Mouse (Mus musculus): ENCODE measurements at regions not wholly inside any gene's neighbourhood (a gene's known extent, or its start where the extent isn't known, plus 50 kb on each side); places are given as distances from the start of the nearest gene placed in this dataset.
"Not testable (repeated sequence)": the region's sequence is repeated elsewhere in the genome, so short reads cannot be mapped to it uniquely, and the experiment has no call there.

GRCm38 (mm10) chr7:39596403-39596802 is 78.8 kb downstream of the Zfp619 start:
- Histone ChIP-seq H3K9me3 (no peaks in the 10 kb centered on the region), H3K27me3 (replicated peaks) (no peaks in the 10 kb centered on the region), H3K4me1 (no peaks in the 10 kb centered on the region), H3K4me2 (no peak overlapping the region), H3K27ac (replicated peaks) (no peak overlapping the region), H3K36me3 (no peaks in the 10 kb centered on the region), H3K9ac (no peak overlapping the region), H3K4me3 (no peak overlapping the region)
- ATAC-seq (ENCODE audit: extremely low read depth, insufficient number of reproducible peaks, low FRiP score, low TSS enrichment) = no peak

GRCm38 (mm10) chr7:39613767-39614166 is 96.2 kb downstream of the Zfp619 start:
- Histone ChIP-seq H3K4me1 (no peaks in the 10 kb centered on the region), H3K27me3 (replicated peaks) (no peaks in the 10 kb centered on the region), H3K4me2 (no peak overlapping the region), H3K9ac (no peak overlapping the region), H3K4me3 (no peak overlapping the region), H3K27ac (replicated peaks) (no peak overlapping the region), H3K36me3 (no peaks in the 10 kb centered on the region), H3K9me3 (no peaks in the 10 kb centered on the region)
- ATAC-seq (ENCODE audit: extremely low read depth, insufficient number of reproducible peaks, low FRiP score, low TSS enrichment) = no peak
- 66% methylated on average over 4 of the region's 4 CpGs for WGBS

GRCm38 (mm10) chr7:39615092-39615491 is 97.5 kb downstream of the Zfp619 start:
- Histone ChIP-seq H3K27me3 (replicated peaks) (no peaks in the 10 kb centered on the region), H3K36me3 (no peaks in the 10 kb centered on the region), H3K4me3 (no peak overlapping the region), H3K4me1 (no peaks in the 10 kb centered on the region), H3K4me2 (no peak overlapping the region), H3K9me3 (no peaks in the 10 kb centered on the region), H3K9ac (no peak overlapping the region), H3K27ac (replicated peaks) (no peak overlapping the region)
- 69% methylated on average over 2 of the region's 2 CpGs for WGBS
- ATAC-seq (ENCODE audit: extremely low read depth, insufficient number of reproducible peaks, low FRiP score, low TSS enrichment) = no peak

- no peak overlapping the region for H3K27ac ChIP-seq (replicated peaks)
- WGBS = 71% methylated on average over 2 of the region's 2 CpGs
- H3K36me3 ChIP-seq = no peaks in the 10 kb centered on the region
- H3K4me3 ChIP-seq = no peak overlapping the region
- H3K9ac ChIP-seq = no peak overlapping the region
- no peak overlapping the region for H3K4me2 ChIP-seq
- no peak for ATAC-seq (ENCODE audit: extremely low read depth, insufficient number of reproducible peaks, low FRiP score, low TSS enrichment)
- H3K27me3 ChIP-seq (replicated peaks) = no peaks in the 10 kb centered on the region
- H3K4me1 ChIP-seq = no peaks in the 10 kb centered on the region
- H3K9me3 ChIP-seq = no peaks in the 10 kb centered on the region
Measured at GRCm38 (mm10) chr7:39621796-39622195, 104.2 kb downstream of the Zfp619 start.

- H3K4me2 ChIP-seq = 0 out of 2 replicates have a peak overlapping the region, but pooled peaks have one; percentile 5
- 28% methylated on average over 3 of the region's 3 CpGs for WGBS
- no peak for ATAC-seq (ENCODE audit: extremely low read depth, insufficient number of reproducible peaks, low FRiP score, low TSS enrichment)
- no peak overlapping the region for H3K9ac ChIP-seq
- H3K27ac ChIP-seq (replicated peaks) = peak overlapping the region; percentile 58
- H3K4me1 ChIP-seq = peaks cover 6% of the 10 kb centered on the region; the same call in 1 of the 2 replicates
- H3K4me3 ChIP-seq = no peak overlapping the region
- no peaks in the 10 kb centered on the region for H3K36me3 ChIP-seq
- no peaks in the 10 kb centered on the region for H3K9me3 ChIP-seq
- H3K27me3 ChIP-seq (replicated peaks) = no peaks in the 10 kb centered on the region
Measured at GRCm38 (mm10) chr7:39632836-39633235, 115.3 kb downstream of the Zfp619 start.

- Histone ChIP-seq H3K36me3 (no peaks in the 10 kb centered on the region), H3K27ac (replicated peaks) (no peak overlapping the region), H3K4me2 (no peak overlapping the region), H3K4me1 (no peaks in the 10 kb centered on the region), H3K4me3 (no peak overlapping the region), H3K9ac (no peak overlapping the region), H3K9me3 (no peaks in the 10 kb centered on the region), H3K27me3 (replicated peaks) (no peaks in the 10 kb centered on the region)
- no peak for ATAC-seq (ENCODE audit: extremely low read depth, insufficient number of reproducible peaks, low FRiP score, low TSS enrichment)
- 80% methylated on average over 4 of the region's 4 CpGs for WGBS
Measured at GRCm38 (mm10) chr7:39642333-39642732, 124.8 kb downstream of the Zfp619 start.

GRCm38 (mm10) chr7:39643323-39643722 is 125.8 kb downstream of the Zfp619 start:
- Histone ChIP-seq H3K4me3 (no peak overlapping the region), H3K4me1 (no peaks in the 10 kb centered on the region), H3K4me2 (no peak overlapping the region), H3K9me3 (no peaks in the 10 kb centered on the region), H3K27me3 (replicated peaks) (no peaks in the 10 kb centered on the region), H3K27ac (replicated peaks) (no peak overlapping the region), H3K9ac (no peak overlapping the region), H3K36me3 (no peaks in the 10 kb centered on the region)
- WGBS = 24% methylated on average over 1 of the region's 1 CpGs
- ATAC-seq (ENCODE audit: extremely low read depth, insufficient number of reproducible peaks, low FRiP score, low TSS enrichment) = no peak

- Histone ChIP-seq H3K4me1 (no peaks in the 10 kb centered on the region), H3K4me3 (no peak overlapping the region), H3K27me3 (replicated peaks) (no peaks in the 10 kb centered on the region), H3K4me2 (no peak overlapping the region), H3K36me3 (no peaks in the 10 kb centered on the region), H3K9ac (no peak overlapping the region), H3K27ac (replicated peaks) (no peak overlapping the region), H3K9me3 (no peaks in the 10 kb centered on the region)
- no peak for ATAC-seq (ENCODE audit: extremely low read depth, insufficient number of reproducible peaks, low FRiP score, low TSS enrichment)
- 50% methylated on average over 6 of the region's 6 CpGs for WGBS
Measured at GRCm38 (mm10) chr7:39650483-39651102, 133.0 kb downstream of the Zfp619 start.

- peaks cover 13% of the 10 kb centered on the region for H3K4me1 ChIP-seq
- H3K9me3 ChIP-seq = no peaks in the 10 kb centered on the region
- H3K36me3 ChIP-seq = no peaks in the 10 kb centered on the region
- peak overlapping the region; percentile 79 for H3K4me2 ChIP-seq
- H3K4me3 ChIP-seq = no peak overlapping the region
- no peak overlapping the region for H3K9ac ChIP-seq
- H3K27me3 ChIP-seq (replicated peaks) = no peaks in the 10 kb centered on the region
- no peak overlapping the region; the same call in 1 of the 2 replicates for H3K27ac ChIP-seq (replicated peaks)
- WGBS = 23% methylated on average over 4 of the region's 4 CpGs
- no peak for ATAC-seq (ENCODE audit: extremely low read depth, insufficient number of reproducible peaks, low FRiP score, low TSS enrichment)
Measured at GRCm38 (mm10) chr7:39654563-39655286, 137.2 kb downstream of the Zfp619 start.

GRCm38 (mm10) chr7:39655287-39655652 is 137.7 kb downstream of the Zfp619 start:
- not testable (repeated sequence) for H3K36me3 ChIP-seq; H3K9me3 ChIP-seq; ATAC-seq (ENCODE audit: extremely low read depth, insufficient number of reproducible peaks, low FRiP score, low TSS enrichment); H3K27me3 ChIP-seq (replicated peaks)
- Histone ChIP-seq H3K4me1 (peaks cover 15% of the 10 kb centered on the region), H3K27ac (replicated peaks) (peak overlapping the region; percentile 70), H3K9ac (peak overlapping the region; percentile 78), H3K4me2 (peak overlapping the region; percentile 79), H3K4me3 (peak overlapping the region; percentile 58)
- 17% methylated on average over 23 of the region's 23 CpGs for WGBS

GRCm38 (mm10) chr7:39655709-39656397 is 138.3 kb downstream of the Zfp619 start:
- peak overlapping the region; percentile 78 for H3K9ac ChIP-seq
- H3K36me3 ChIP-seq = no peaks in the 10 kb centered on the region
- peak overlapping the region; percentile 58 for H3K4me3 ChIP-seq
- 23% methylated on average over 13 of the region's 13 CpGs for WGBS
- H3K4me2 ChIP-seq = peak overlapping the region; percentile 79
- no peaks in the 10 kb centered on the region for H3K27me3 ChIP-seq (replicated peaks)
- peaks cover 15% of the 10 kb centered on the region for H3K4me1 ChIP-seq
- H3K27ac ChIP-seq (replicated peaks) = peak overlapping the region; percentile 70
- no peaks in the 10 kb centered on the region for H3K9me3 ChIP-seq
- no peak for ATAC-seq (ENCODE audit: extremely low read depth, insufficient number of reproducible peaks, low FRiP score, low TSS enrichment)
